Mouse (Mus musculus): ENCODE measurements around the gene Arhgap42.

Gene Arhgap42

DNA sequence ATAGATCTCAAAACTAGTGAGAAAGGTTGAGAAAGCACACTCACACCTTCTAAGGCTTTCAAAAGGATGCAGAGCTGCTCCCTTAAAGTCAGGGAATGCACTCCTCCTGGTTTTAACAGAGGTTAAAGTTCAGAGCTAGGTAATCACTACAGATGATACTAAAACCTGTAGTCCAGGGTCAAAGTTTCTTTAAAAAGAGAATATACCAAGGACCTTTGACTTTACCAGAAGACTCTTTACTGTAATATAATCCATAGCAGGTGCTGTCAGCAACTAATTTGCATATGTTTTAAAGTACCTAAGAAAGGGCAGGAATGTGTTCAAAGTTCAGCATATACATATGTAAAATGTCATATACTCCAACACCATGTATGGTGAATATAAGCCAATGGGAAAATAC is 30.7 kb downstream of the Arhgap42 start:
- no peak for DNase-seq

DNA sequence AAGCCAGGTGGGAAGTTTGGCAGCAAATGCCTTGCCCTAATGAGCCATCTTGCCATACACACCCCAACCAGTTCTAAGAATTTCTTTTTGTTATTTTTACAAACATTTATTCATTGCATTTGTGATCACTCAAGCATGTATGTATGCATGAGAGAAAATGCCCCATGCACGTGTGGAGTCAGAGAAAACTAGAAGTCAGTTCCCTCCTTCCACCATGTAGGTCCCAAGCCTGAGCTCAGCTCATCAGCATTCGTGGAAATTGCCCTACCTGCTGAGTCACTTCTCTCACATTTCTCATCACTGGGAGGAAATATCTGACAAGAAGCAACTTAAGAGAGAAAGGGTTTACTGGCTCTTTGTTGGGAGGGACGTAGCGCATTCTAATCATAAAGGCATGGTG is 31.6 kb downstream of the Arhgap42 start:
- no peak for DNase-seq

DNA sequence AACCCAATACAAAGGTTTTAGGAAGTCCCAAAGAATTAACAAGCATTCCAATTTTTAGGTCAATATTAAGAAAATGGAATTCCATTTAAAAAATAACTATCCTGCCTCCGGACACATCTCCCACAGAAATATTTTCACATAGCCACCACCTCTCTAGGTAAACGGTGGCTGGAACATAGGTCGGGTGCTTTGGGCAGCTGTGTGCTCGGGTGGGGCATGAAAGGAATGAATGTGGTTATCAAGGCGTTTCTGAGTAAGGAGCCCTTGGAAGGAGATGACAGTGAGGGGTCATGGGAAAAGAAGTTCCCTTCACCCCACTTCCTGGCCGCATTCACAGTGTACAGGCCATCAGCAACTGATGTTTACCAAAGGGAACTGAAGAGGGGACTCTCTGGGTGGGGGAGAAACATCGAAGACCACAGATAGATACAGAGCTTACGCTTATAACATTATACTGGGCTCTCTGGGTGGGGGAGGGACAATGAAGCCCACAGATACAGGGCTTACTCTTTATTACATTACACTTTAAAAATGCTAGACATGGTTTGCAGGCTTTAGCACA is 38.0 kb downstream of the Arhgap42 start:
- DNase-seq: no peak

DNA sequence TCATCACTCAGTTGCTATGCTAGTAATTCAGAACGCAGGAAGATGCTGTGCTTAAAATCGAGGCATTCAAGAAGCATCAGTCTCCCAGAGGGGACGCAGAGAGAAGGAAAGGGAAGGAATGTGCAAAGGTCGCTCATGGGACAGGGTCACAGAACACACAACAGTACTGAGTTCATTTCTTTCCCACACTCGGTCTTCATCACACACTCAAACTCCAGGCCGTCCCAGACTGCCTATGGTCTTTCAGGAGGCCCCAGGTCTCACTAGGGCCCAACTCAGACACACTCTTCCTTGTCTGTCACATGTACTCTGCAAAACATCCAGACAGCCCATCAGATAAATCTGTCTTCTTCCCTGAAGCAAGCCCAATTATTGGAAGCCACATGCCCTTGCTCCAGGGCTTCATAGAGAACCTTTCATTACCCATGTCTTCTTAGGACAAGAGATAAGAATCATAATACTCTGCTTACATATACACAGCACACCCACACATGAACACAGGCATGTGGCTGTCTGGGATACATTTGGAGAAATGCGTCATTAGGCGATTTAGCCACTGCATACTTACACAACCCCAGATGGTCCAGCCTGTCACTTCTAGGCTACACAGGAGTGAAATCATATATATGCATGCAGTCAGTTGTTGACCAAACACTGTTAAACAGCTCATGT is 39.6 kb downstream of the Arhgap42 start:
- DNase-seq: peak; percentile 27

DNA sequence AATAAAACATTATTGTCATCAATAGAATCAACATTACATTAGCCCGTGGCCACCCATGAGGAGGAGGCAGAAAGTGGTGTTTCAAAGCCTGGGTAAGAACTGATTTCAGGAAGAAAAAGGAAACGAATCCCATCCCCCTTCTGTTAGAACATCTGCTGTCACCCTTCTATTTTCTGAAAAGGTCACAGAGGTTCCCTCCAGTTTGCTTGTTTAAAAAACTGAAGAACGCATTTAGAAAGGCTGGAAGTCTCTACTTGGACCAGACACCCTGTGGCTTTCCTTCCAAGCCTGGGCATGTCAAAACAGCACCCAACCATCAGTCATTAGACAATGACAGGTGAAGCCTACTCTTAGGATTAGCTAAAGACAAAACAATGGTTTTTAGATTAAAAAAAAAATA is 40.3 kb downstream of the Arhgap42 start:
- DNase-seq: peak; percentile 44

- no peak for DNase-seq
These were observed 42.9 kb downstream of the Arhgap42 start for GRCm38 (mm10) chr9:9196046-9196445.

DNA sequence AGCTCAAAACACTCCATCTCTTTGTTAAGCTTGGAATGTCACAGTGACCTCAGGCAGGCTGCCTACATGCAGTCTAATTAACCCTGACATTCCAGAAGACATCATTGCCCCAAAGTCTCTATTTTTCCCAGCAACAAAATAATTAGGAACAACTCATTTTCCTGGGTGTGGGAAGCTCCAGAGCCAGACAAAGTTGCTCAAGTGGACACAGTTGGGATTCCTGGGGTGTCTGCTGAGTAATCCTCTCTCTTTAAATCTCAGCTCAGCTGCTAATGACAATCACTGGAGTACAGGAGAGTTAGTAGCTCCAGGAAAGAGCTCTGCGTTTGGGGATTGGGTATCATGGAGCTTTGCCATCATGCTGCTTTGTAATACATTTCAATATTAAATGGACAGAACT is 44.4 kb downstream of the Arhgap42 start:
- DNase-seq: no peak

DNA sequence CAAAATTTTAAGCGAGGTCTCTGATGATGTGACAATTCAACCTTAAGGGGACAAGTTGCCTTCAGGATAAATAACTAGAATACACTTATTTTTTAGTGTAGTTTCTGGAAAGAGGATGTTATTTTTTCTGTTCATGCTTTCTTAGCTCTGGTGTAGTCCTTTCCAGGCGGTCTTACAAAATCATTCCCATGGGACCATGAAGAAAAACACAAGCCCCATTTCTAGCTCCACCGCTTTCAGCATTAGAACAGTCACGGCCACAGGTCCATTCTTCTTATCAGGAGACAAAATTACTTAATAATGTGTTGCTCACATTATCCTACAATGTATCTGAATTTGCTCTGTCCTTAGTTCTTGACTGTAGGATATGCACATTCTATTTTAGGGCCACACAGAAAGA is 46.2 kb downstream of the Arhgap42 start:
- DNase-seq: no peak

GRCm38 (mm10) chr9:9190835-9191234 is 48.1 kb downstream of the Arhgap42 start:
- no peak for DNase-seq

GRCm38 (mm10) chr9:9188167-9188566 is 50.7 kb downstream of the Arhgap42 start:
- no peak for DNase-seq

GRCm38 (mm10) chr9:9177745-9178144 is 61.2 kb downstream of the Arhgap42 start:
- no peak for DNase-seq

DNA sequence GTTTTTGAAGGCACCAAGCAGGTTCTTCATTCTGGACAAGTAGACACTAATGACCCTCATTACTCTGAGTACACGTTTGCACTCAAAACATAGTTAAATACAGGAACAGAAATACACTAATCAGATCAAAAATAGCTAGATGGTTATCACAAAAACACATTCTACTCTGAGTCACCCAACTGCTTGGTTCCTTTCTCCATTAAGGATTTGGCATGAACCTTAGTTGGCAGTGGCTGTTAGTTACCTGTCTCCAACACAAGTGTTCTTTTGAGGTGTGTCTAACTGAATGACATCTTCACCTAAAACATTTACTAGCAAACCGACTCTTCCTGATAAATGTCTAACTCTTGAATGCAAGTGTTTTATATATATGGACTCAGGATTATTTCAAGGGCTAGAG is 64.0 kb downstream of the Arhgap42 start:
- no peak for DNase-seq

- DNase-seq: no peak
These were observed 64.7 kb downstream of the Arhgap42 start for GRCm38 (mm10) chr9:9174206-9174605.

- DNase-seq: no peak
These were observed 65.8 kb downstream of the Arhgap42 start for GRCm38 (mm10) chr9:9173091-9173490.

GRCm38 (mm10) chr9:9171146-9171816 is 67.6 kb downstream of the Arhgap42 start:
- DNase-seq: peak; percentile 10

DNA sequence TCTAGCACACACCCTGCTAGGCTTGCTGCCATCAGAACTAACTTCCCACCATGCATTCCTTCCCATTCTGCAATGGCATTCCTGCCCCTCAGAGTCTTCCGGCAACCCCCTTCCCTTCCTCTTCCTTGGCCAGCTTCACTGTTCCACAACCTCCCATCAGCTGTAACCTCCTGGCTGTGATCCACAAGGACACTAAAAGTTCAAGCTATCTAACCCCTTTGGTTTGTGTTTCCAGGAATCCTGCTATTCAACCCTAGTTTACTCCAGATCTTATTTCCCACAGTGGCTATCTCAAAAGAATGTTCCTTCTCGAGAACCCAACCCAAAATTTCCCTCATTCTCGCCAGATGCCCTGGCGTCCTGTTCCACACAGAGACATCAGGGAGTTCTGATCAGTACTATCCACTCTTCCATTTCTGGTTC is 73.2 kb downstream of the Arhgap42 start:
- no peak for DNase-seq

DNA sequence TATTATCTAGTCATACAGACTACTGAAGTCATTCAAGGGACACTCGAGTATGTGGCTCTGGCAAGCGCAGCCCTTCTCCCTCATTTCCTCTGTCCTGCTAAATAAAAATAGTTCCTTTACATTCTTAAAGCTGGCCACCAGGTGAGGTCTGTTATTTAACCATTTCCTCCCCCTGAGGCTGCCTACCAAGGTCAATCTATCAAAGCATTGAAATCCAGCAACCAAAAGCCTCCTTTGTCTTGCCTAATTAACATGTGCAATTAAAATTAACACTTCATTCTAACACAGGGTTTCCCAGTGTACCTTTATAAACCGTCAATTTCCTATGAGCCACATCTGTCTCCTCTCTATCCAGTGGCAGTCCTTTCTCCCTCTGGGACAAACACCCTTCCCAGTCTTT is 78.2 kb downstream of the Arhgap42 start:
- DNase-seq: no peak

GRCm38 (mm10) chr9:9158241-9158640 is 80.7 kb downstream of the Arhgap42 start:
- DNase-seq: peak; percentile 14

DNA sequence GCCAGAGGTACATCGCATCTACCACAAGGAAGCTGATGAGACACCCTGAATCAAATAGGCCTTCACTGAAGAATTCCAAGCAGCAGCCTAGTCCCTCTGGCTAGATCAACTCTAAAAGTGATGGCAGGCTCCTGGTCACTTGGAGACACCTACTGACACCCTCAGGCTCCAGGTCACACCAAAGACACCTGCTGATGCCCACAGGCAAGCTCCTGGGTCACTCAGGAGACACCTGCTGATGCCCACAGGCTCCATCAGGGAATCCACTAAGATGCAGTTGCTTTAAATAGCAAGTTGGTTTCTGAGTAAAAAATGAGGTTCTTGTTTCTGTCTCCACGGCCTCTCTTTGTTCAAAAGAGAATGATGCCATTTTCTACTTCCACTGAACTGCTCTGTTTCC is 81.5 kb downstream of the Arhgap42 start:
- DNase-seq: no peak

DNA sequence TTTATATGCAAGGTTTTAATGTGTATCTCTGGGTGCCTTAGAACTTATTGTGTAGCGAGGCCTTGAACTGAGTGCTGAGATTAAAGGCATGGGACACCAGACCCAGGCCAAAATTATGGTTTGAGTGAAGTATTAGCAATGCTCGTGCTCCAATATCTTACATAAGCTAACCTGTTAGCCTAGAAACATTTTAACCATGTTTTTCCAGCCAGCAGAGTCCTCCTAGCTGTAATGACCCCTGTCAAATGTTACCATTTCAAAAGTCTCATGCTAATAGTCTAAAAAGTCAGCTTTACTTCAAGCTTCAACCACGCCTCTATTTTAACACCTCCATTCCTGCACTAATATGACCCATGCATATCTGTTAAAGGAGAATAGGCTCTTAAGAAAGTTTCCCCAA is 84.3 kb downstream of the Arhgap42 start:
- no peak for DNase-seq

DNA sequence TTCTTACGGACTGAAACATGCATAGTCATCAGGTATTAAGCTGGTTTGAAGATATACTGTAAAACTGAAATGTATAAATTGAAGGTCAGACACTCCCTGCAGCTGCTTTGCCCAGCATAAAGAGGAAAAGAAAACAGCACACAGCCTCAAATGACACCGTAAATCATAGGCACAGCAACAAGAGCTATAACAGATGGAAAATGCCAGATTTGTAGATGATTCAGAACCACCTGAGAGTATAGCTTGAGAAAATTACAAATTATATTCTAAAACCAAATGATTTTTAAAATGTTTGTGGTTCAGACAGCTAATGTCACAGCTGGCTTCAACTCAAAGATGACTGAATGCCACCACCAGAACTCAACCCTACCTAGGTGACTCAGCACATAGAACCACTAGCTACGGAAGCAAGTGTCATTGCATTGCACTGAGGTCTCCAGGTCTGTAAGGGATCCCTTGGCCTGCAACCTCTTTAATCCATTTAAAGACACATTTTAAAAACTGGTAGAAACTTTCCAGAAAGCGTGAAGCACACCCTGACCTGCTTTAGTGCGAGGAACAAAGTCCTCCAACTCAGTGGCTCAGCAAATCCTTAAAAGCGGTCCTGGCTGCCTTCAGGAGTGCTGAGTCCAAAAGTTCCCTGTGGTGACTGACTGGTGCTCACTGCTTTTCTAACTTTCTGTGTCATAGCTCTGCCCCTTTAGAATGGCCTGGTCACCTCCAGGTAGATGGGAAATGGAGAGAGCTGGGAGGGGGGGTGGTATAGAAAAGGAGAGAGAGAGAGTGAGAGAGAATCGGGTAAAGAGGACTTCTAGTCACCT is 94.4 kb downstream of the Arhgap42 start:
- DNase-seq: no peak

- peak; percentile 65 for DNase-seq
These were observed 95.8 kb downstream of the Arhgap42 start for GRCm38 (mm10) chr9:9143102-9143501.

- DNase-seq: peak; percentile 38
These were observed 96.3 kb downstream of the Arhgap42 start for GRCm38 (mm10) chr9:9142561-9142960.

GRCm38 (mm10) chr9:9142144-9142543 is 96.8 kb downstream of the Arhgap42 start:
- no peak for DNase-seq
